Mouse (Mus musculus) embryonic facial prominence, embryonic 14.5 days (tissue): ENCODE results near the gene Gm14147. TPM values are rescaled to one million over a fixed set of nuclear protein-coding genes. Genes with fewer than 3 reads are reported as not detected.
"Not testable (repeated sequence)": the region's sequence is repeated elsewhere in the genome, so short reads cannot be mapped to it uniquely, and the experiment has no call there.

Experiments used
- ATAC-seq: fragments of 200-750 bp; cut with Nextera tagmentation; 2 replicates; pipeline ENCODE4 v1.8.0; 2017; ENCODE audit warnings: low read depth, moderate number of reproducible peaks, moderate TSS enrichment
- DNase-seq: peaks from one replicate; pipeline ENCODE4 v3.0.0-alpha.2; 2015; ENCODE audit warnings: low spot score
- H3K27ac ChIP-seq: fragments of 300-500 bp; sonication (generic); replicated peaks from 2 replicates; pipeline ENCODE4 v1.5.1; 2014; ENCODE audit warnings: low read depth, mild to moderate bottlenecking, low read length, moderate library complexity
- H3K27me3 ChIP-seq: fragments of 300-500 bp; sonication (generic); replicated peaks from 2 replicates; pipeline ENCODE4 v1.6.1; 2014; ENCODE audit warnings: low read length; ENCODE audit not compliant: control insufficient read depth, insufficient read depth
- H3K36me3 ChIP-seq: fragments of 300-500 bp; sonication (generic); 2 replicates; pipeline ENCODE4 v1.6.1; 2014; ENCODE audit warnings: low read length, mixed read lengths; ENCODE audit not compliant: control insufficient read depth, insufficient read depth
- H3K4me1 ChIP-seq: fragments of 300-500 bp; sonication (generic); 2 replicates; pipeline ENCODE4 v1.6.1; 2014; ENCODE audit warnings: antibody characterized with exemption, low read length; ENCODE audit not compliant: control insufficient read depth, insufficient read depth
- H3K4me2 ChIP-seq: fragments of 300-500 bp; sonication (generic); 2 replicates; pipeline ENCODE4 v1.6.1; 2014; ENCODE audit warnings: low read depth, mild to moderate bottlenecking, low read length, moderate library complexity, mixed read lengths
- H3K4me3 ChIP-seq: fragments of 300-500 bp; sonication (generic); 2 replicates; pipeline ENCODE4 v1.5.1; 2014; ENCODE audit warnings: low read depth, mild to moderate bottlenecking, low read length
- H3K9ac ChIP-seq: fragments of 300-500 bp; sonication (generic); 2 replicates; pipeline ENCODE4 v1.6.1; 2014; ENCODE audit warnings: low read depth, mild to moderate bottlenecking, low read length, moderate library complexity, mixed read lengths
- H3K9me3 ChIP-seq: fragments of 300-500 bp; sonication (generic); 2 replicates; pipeline ENCODE4 v1.6.1; 2016; ENCODE audit warnings: low read length; ENCODE audit not compliant: control insufficient read depth
- WGBS: fragments of 180-500 bp; shearing (Covaris S2); extraction: QIAGEN DNeasy Blood & Tissue Kit; methylation state at CpG from one replicate; pipeline ENCODE4 v1.1.7; 2014; 5-methylcytosine and 5-hydroxymethylcytosine counted together
- polyA plus RNA-seq: library from polyadenylated mRNA; unstranded; fragments of >200 nt; fragmentation: Nextera tagmentation; extraction: Ambion mirVana; gene quantifications from 2 replicates; pipeline ENCODE4 v1.2.1, GENCODE M21; 2014

Gene Gm14147
- not detected in 2 replicates for polyA plus RNA-seq

DNA sequence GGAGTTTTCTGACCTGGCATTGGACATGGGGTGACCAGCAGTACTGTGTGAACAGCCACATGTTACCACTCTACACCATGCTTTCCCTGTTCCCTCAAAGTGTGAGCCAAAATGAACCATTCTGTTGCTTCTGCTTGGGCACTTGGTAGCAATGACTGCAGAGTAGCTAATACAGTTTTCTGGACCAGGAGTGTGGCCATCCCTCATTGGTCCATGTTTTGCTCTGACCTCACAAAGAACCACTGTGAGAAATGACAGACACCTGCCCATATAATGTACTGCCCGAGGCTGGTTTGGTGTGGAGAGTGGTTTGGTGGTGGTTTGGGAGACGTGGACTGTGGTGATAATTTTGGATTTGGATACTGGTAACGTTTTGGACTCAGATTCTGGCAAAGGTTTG is at the start of gene Gm14147:
Gene Gm14147 (plus strand): TSS at position 301 of the 400 bp plus-strand sequence.
- not testable (repeated sequence) for H3K4me1 ChIP-seq, H3K4me2 ChIP-seq, H3K27me3 ChIP-seq, ATAC-seq, H3K9ac ChIP-seq, H3K36me3 ChIP-seq, H3K4me3 ChIP-seq, H3K9me3 ChIP-seq, H3K27ac ChIP-seq, DNase-seq
- no CpG with 5 or more reads among the region's 3 CpGs for WGBS

DNA sequence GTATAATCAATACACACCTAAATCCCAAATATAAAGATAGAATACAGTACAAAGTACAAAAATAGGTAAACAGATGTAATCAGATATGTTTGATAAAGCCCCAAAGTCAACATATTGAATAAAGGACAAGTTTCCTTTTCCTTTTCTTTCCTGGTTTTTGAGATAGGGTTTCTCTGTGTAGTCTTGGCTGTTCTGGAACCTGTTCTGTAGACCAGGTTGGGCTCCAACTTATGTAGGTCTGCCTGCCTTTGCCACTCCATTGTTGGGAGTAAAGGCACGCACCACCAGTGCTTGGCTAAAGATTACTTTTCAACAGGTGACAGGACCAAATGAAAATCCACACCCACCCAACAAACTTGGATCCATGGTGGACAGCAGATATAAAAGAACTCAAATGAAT is 41.4 kb upstream of the Gm14147 start:
- Histone ChIP-seq H3K4me2 (no peak overlapping the region), H3K9me3 (no peaks in the 10 kb centered on the region), H3K27ac (no peak overlapping the region), H3K36me3 (no peaks in the 10 kb centered on the region), H3K27me3 (no peaks in the 10 kb centered on the region), H3K4me3 (no peak overlapping the region), H3K9ac (no peak overlapping the region), H3K4me1 (no peaks in the 10 kb centered on the region)
- 86% methylated on average over 1 of the region's 1 CpGs for WGBS
- ATAC-seq = no peak
- no peak for DNase-seq

DNA sequence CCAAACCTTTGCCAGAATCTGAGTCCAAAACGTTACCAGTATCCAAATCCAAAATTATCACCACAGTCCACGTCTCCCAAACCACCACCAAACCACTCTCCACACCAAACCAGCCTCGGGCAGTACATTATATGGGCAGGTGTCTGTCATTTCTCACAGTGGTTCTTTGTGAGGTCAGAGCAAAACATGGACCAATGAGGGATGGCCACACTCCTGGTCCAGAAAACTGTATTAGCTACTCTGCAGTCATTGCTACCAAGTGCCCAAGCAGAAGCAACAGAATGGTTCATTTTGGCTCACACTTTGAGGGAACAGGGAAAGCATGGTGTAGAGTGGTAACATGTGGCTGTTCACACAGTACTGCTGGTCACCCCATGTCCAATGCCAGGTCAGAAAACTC is 5.8 kb upstream of the Gm14147 start, which contains the start of gene Gm14151:
Gene Gm14151 (minus strand): TSS at position 101 of the 400 bp plus-strand sequence.
- not testable (repeated sequence) for H3K36me3 ChIP-seq, H3K4me2 ChIP-seq, H3K4me3 ChIP-seq, DNase-seq, H3K4me1 ChIP-seq, H3K27ac ChIP-seq, H3K27me3 ChIP-seq, H3K9me3 ChIP-seq, ATAC-seq, H3K9ac ChIP-seq
- no CpG with 5 or more reads among the region's 3 CpGs for WGBS

Other genes with a start within 250 kb of the Gm14147 start
- 65.9 and 72.5 TPM in 2 replicates for gene Abhd12, start 193.5 kb upstream of the Gm14147 start, polyA plus RNA-seq
- gene Gins1, start 192.8 kb upstream of the Gm14147 start, polyA plus RNA-seq = 30.0 and 34.7 TPM in 2 replicates
- gene Ninl, start 58.9 kb upstream of the Gm14147 start, polyA plus RNA-seq = 6.1 TPM in 2 replicates
- gene Nanp, start 58.8 kb upstream of the Gm14147 start, polyA plus RNA-seq = 39.0 and 39.3 TPM in 2 replicates
- gene Gm14151, start 5.9 kb upstream of the Gm14147 start, polyA plus RNA-seq = not detected in 2 replicates